Mouse (Mus musculus): ENCODE measurements around the gene Rab11a. TPM values are rescaled to one million over a fixed set of nuclear protein-coding genes. Genes with fewer than 3 reads are reported as not detected.
A peak's percentile ranks its signal among the peaks of the same experiment; 100 is the strongest.
"Not testable (repeated sequence)": the region's sequence is repeated elsewhere in the genome, so short reads cannot be mapped to it uniquely, and the experiment has no call there.

Rab11a gene
- polyA plus RNA-seq, 1 experiment from 2014 or later = 304 TPM

GRCm38 (mm10) chr9:64736639-64737405 is 736 bp downstream of the Rab11a start:
- Histone ChIP-seq H3K4me1 (peaks cover 7% of the 10 kb centered on the region; the same call in 1 of the 2 replicates), H3K27ac (peak overlapping the region; percentile 86), H3K4me2 (replicated peaks) (peak overlapping the region; percentile 78), H3K9ac (peak overlapping the region; percentile 88), H3K36me3 (no peaks in the 10 kb centered on the region), H3K4me3 (peak overlapping the region; percentile 92), H3K9me3 (no peaks in the 10 kb centered on the region), H3K27me3 (replicated peaks) (no peaks in the 10 kb centered on the region)
- WGBS = under 1% methylated on average over 35 of the region's 35 CpGs
- ATAC-seq (ENCODE audit: low FRiP score, low read depth) = peak; percentile 87

DNA sequence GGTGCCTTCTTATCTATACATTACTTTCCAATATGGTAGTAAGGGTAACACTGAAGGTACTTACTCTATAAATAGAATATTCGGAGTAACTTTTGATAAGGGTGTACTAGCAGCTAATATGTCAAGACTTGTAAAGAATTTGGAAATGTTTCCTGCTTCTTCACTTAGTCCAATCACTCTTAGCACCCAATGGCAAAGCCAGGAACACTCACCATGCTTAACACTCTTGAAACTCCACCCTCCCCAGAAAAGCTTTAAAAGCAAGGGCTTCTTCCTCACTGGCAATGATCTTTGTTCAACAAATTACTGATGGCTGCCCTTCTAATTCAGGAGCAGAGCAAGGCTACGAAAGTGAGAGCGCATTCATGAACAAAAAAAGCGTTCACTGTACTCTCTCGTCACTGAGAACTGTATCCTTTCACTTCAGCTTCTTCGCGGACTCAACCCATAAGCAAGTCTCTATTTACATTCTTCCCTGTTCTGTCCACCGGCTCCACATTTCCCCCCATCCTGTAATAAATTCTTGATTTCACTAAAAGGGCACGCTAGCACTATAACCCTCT is 1.4 kb downstream of the Rab11a start:
- Histone ChIP-seq H3K36me3 (no peaks in the 10 kb centered on the region), H3K27ac (no peak overlapping the region), H3K9ac (peak overlapping the region; percentile 88), H3K9me3 (no peaks in the 10 kb centered on the region), H3K4me1 (peaks cover 7% of the 10 kb centered on the region; the same call in 1 of the 2 replicates), H3K27me3 (replicated peaks) (no peaks in the 10 kb centered on the region), H3K4me3 (peak overlapping the region; percentile 92), H3K4me2 (replicated peaks) (peak overlapping the region; percentile 78)
- 15% methylated on average over 9 of the region's 9 CpGs for WGBS
- no peak for ATAC-seq (ENCODE audit: low FRiP score, low read depth)

DNA sequence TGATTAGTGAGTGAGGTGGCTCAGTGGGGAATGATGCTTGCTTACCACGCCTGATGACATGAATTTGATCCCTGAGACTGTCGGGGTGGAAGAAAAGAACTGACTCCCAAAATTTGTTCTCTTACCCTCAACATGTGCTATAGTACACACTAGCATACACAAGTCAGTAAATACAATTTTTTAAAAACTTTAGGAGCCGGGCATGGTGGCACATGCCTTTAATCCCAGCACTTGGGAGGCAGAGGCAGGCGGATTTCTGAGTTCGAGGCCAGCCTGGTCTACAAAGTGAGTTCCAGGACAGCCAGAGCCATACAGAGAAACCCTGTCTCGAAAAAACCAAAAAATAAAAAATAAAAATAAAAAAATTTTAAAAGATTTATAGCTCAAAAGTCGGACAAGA is 2.6 kb downstream of the Rab11a start:
- H3K4me3 ChIP-seq; H3K9ac ChIP-seq; H3K27ac ChIP-seq; H3K4me2 ChIP-seq (replicated peaks); H3K9me3 ChIP-seq; H3K36me3 ChIP-seq; ATAC-seq (ENCODE audit: low FRiP score, low read depth); H3K27me3 ChIP-seq (replicated peaks); H3K4me1 ChIP-seq: not testable (repeated sequence)
- 89% methylated on average over 7 of the region's 7 CpGs for WGBS

DNA sequence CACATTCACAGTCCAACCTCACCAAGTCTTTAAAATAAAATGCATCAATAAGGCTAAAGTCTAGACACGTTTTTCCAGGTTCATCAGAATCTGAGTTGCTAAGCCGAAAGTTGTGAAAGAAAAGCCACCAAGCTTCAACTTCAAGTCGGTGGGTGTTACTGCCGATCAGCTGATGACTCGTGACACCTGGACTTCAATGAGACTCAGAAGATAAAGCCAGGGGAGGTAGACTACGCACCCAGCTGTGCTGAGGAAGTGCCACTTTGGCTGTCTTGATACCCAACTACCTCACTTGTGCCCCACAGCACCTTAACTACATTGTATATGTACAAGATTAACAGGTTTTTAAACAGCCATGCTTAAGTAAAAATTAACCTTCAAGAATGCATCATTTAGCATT is 3.4 kb downstream of the Rab11a start:
- Histone ChIP-seq H3K4me1 (peaks cover 7% of the 10 kb centered on the region; the same call in 1 of the 2 replicates), H3K9me3 (no peaks in the 10 kb centered on the region), H3K27me3 (replicated peaks) (no peaks in the 10 kb centered on the region), H3K36me3 (no peaks in the 10 kb centered on the region), H3K9ac (no peak overlapping the region), H3K4me2 (replicated peaks) (no peak overlapping the region), H3K4me3 (no peak overlapping the region), H3K27ac (no peak overlapping the region)
- 86% methylated on average over 6 of the region's 6 CpGs for WGBS
- no peak for ATAC-seq (ENCODE audit: low FRiP score, low read depth)

GRCm38 (mm10) chr9:64731029-64731560 is 6.5 kb downstream of the Rab11a start:
- H3K9me3 ChIP-seq = no peaks in the 10 kb centered on the region
- WGBS = 89% methylated on average over 3 of the region's 3 CpGs
- no peak overlapping the region for H3K9ac ChIP-seq
- H3K4me2 ChIP-seq (replicated peaks) = no peak overlapping the region
- H3K27ac ChIP-seq = no peak overlapping the region
- ATAC-seq (ENCODE audit: low FRiP score, low read depth) = no peak
- H3K27me3 ChIP-seq (replicated peaks) = no peaks in the 10 kb centered on the region
- H3K36me3 ChIP-seq = peaks cover 10% of the 10 kb centered on the region
- no peak overlapping the region for H3K4me3 ChIP-seq
- H3K4me1 ChIP-seq = peaks cover 4% of the 10 kb centered on the region; the same call in 1 of the 2 replicates

DNA sequence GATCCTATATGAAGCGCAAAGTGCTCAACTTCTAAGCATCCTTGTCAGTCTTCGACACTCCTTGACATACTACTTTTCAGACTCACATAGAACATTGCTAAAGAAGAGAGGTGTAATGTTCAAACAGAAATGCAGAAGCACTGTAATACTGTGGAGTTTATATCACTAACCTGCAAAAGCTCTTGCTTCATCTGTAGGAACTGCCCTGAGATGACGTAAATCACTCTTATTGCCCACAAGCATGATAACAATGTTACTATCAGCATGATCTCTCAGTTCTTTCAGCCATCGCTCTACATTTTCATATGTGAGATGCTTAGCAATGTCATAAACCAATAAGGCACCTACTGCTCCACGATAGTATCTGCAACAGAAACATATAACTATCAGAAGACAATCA is 11.1 kb downstream of the Rab11a start:
- Histone ChIP-seq H3K4me1 (no peaks in the 10 kb centered on the region), H3K9me3 (no peaks in the 10 kb centered on the region), H3K27me3 (replicated peaks) (no peaks in the 10 kb centered on the region), H3K9ac (no peak overlapping the region), H3K4me2 (replicated peaks) (no peak overlapping the region), H3K27ac (no peak overlapping the region), H3K36me3 (peaks cover 31% of the 10 kb centered on the region), H3K4me3 (no peak overlapping the region)
- 95% methylated on average over 5 of the region's 5 CpGs for WGBS
- ATAC-seq (ENCODE audit: low FRiP score, low read depth) = no peak

- H3K9me3 ChIP-seq = no peaks in the 10 kb centered on the region
- H3K4me1 ChIP-seq = no peaks in the 10 kb centered on the region
- no peak for ATAC-seq (ENCODE audit: low FRiP score, low read depth)
- peaks cover 16% of the 10 kb centered on the region for H3K36me3 ChIP-seq
- no peak overlapping the region for H3K4me2 ChIP-seq (replicated peaks)
- H3K9ac ChIP-seq = no peak overlapping the region
- H3K4me3 ChIP-seq = no peak overlapping the region
- 72% methylated on average over 5 of the region's 5 CpGs for WGBS
- H3K27ac ChIP-seq = no peak overlapping the region
- no peaks in the 10 kb centered on the region for H3K27me3 ChIP-seq (replicated peaks)
Measured at GRCm38 (mm10) chr9:64719526-64720163, 17.9 kb downstream of the Rab11a start.

DNA sequence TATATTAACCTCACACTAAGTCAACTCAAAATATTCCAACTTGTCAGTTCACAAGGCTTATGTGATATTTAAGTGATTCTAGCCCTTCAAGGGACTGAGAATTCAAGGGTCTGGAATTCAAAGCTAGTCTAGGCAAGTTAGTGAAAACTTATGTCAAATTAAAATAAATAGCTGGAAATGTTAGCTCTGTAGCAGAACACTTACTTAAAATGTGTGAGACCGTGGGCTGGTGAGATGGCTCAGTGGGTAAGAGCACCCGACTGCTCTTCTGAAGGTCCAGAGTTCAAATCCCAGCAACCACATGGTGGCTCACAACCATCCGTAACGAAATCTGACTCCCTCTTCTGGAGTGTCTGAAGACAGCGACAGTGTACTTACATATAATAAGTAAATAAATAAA is 27.3 kb downstream of the Rab11a start:
- H3K27ac ChIP-seq; H3K4me3 ChIP-seq; H3K4me1 ChIP-seq; H3K9ac ChIP-seq; H3K4me2 ChIP-seq (replicated peaks); H3K9me3 ChIP-seq; H3K27me3 ChIP-seq (replicated peaks); ATAC-seq (ENCODE audit: low FRiP score, low read depth): not testable (repeated sequence)
- WGBS = 87% methylated on average over 5 of the region's 5 CpGs
- peaks cover 11% of the 10 kb centered on the region; the same call in 1 of the 2 replicates for H3K36me3 ChIP-seq

DNA sequence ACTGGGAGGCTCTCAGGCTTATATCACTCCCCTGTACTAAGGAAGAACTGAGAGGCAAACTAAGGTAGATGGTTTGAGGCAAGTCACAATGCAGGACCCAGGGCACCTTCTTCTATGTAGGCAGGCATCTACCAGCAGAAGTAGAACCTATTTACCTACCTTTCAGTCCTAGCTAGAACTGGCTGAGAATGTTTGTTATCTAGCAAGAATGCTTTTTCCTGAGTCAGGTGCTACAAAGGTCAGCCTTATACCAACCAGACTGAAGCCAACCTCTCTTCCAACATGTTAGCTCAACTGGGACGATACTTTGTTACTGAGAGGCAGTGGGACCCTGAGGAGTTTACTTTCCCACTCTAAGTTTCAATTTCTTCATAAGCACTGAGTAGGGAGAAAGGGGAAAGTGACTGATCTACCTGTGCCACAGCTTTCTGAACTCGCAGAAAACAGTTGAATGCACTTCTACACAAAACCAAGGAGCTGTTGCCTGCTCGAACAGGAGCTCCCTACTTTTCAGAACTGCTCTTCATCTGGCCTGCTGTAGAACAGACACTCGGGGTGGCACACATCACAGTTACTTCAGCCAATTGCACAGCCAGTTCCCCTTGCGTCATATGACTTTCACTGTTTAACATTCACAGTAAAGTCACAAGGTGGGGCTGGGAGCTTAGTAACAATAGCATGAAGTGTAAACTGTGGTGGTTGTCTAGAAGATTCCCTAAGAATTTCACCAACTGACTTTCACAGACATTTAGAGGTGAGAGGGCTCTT is 33.3 kb downstream of the Rab11a start:
- Histone ChIP-seq H3K36me3 (peaks cover 22% of the 10 kb centered on the region; the same call in 1 of the 2 replicates), H3K4me2 (replicated peaks) (no peak overlapping the region), H3K9me3 (no peaks in the 10 kb centered on the region), H3K9ac (no peak overlapping the region), H3K4me1 (no peaks in the 10 kb centered on the region), H3K27ac (no peak overlapping the region), H3K4me3 (no peak overlapping the region), H3K27me3 (replicated peaks) (no peaks in the 10 kb centered on the region)
- no peak for ATAC-seq (ENCODE audit: low FRiP score, low read depth)
- 84% methylated on average over 5 of the region's 5 CpGs for WGBS

DNA sequence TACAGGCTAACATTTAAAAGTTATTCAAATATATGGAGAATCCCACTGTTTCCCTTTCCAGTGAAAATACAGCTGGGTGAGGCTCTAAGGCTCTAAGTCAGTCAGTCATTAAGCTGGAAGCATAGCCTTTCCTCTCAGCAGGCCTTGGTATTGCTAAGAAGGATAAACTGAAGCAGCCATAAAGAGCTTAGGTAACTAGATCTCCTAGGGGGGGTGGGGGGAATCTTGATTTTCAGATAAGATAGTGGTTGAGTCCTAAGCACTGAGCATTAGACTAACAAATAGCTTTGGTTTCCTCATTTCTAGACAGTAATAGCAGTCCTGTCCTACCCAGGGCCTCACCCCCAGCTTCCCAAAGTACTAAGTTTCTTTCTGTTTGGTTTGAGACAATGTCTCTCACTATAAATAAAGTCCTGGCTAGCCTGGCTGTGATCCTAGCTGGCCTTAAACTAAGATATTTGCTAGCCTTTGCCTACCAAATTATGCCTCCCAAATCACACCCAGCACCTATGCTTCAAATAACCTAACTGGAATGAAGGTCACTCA is 34.1 kb downstream of the Rab11a start:
- H3K9ac ChIP-seq = no peak overlapping the region
- H3K9me3 ChIP-seq = no peaks in the 10 kb centered on the region
- H3K4me1 ChIP-seq = no peaks in the 10 kb centered on the region
- peaks cover 21% of the 10 kb centered on the region; the same call in 1 of the 2 replicates for H3K36me3 ChIP-seq
- no peak overlapping the region for H3K4me3 ChIP-seq
- ATAC-seq (ENCODE audit: low FRiP score, low read depth) = no peak
- no peak overlapping the region for H3K27ac ChIP-seq
- H3K4me2 ChIP-seq (replicated peaks) = no peak overlapping the region
- no peaks in the 10 kb centered on the region for H3K27me3 ChIP-seq (replicated peaks)

GRCm38 (mm10) chr9:64702937-64703336 is 34.6 kb downstream of the Rab11a start:
- Histone ChIP-seq H3K4me2 (replicated peaks) (no peak overlapping the region), H3K36me3 (0 out of 2 replicates have a peak, but pooled peaks cover 16% of the 10 kb centered on the region), H3K9ac (no peak overlapping the region), H3K9me3 (no peaks in the 10 kb centered on the region), H3K27me3 (replicated peaks) (no peaks in the 10 kb centered on the region), H3K4me3 (no peak overlapping the region), H3K27ac (no peak overlapping the region), H3K4me1 (no peaks in the 10 kb centered on the region)
- 92% methylated on average over 2 of the region's 2 CpGs for WGBS
- no peak for ATAC-seq (ENCODE audit: low FRiP score, low read depth)
